Mouse (Mus musculus): ENCODE measurements around the gene Btbd9. TPM values are rescaled to one million over a fixed set of nuclear protein-coding genes. Genes with fewer than 3 reads are reported as not detected.
A peak's percentile ranks its signal among the peaks of the same experiment; 100 is the strongest.
"Not testable (repeated sequence)": the region's sequence is repeated elsewhere in the genome, so short reads cannot be mapped to it uniquely, and the experiment has no call there.

The Btbd9 gene
- polyA plus RNA-seq (2012; rRNA removed): 21.7 and 23.7 TPM in 2 replicates

DNA sequence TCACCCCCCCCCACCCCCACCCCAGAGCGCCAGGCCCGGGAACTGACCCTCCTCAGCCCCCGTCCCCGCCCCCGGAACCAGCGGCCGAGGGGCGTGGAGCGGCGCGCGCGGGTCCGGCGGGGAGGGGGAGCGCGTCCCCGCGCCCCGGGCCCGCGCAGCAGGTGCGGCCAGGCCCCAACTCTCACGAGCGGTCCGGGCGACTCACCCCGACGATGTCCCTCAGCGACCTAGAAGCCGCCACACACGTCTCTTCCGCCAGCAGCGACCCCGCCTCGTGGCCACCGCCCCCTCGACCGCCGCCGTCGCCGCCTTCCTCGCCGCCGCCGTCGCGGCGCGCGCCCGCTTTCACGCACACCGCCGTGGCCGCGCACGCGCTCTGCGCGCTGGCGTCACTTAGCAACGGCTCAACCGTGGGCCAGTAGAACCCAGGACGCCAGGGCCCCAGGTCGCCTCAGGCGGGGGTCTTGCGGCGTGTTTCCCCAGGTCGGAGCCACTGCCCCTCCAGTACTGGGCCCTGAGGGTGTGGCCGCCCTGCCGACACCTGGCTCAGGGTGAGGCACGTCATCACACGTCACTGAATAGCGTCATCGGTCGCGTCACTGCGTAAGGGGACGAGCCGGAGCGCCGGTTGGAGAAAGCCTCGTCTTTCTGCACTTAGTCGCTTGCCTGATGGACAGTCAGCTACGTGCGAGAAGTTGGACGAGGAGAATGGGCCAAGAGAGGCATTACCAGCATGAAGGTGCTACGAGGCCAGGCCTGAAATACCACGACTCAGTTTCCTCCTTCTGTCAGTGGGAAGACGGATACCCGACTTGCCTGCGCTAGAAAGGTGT lies at the start of gene Btbd9:
Gene Btbd9 (minus strand): TSS at position 548 of the 833 bp plus-strand sequence.
- Histone ChIP-seq H3K27me3 (ENCODE audit: control insufficient read depth, insufficient read depth, low read length) (no peaks in the 10 kb centered on the region), H3K36me3 (ENCODE audit: control insufficient read depth, insufficient read depth, low read length) (no peaks in the 10 kb centered on the region), H3K4me3 (ENCODE audit: extremely low read depth, insufficient read depth, insufficient read length) (peak within 1 kb of the TSS; percentile 73), H3K4me1 (ENCODE audit: control insufficient read depth, insufficient read depth, insufficient read length) (peaks cover 5% of the 10 kb centered on the region; the same call in 1 of the 2 replicates), H3K27ac (ENCODE audit: insufficient read depth, low read length) (peak within 1 kb of the TSS; percentile 90)
- under 1% methylated on average over 94 of the region's 94 CpGs for WGBS
- TF ChIP-seq POLR2A (IDR thresholded peaks at IDR 0.05; ENCODE audit: low read depth, low read length): peak; percentile 77
- TF ChIP-seq CTCF (IDR thresholded peaks at IDR 0.05; ENCODE audit: extremely low read depth, insufficient read depth, insufficient read length, insufficient replicate concordance): no peak
- DNase-seq (ENCODE audit: low read depth in 1 of 2, low spot score in 2 of 2): peak; percentile 86 to 90

DNA sequence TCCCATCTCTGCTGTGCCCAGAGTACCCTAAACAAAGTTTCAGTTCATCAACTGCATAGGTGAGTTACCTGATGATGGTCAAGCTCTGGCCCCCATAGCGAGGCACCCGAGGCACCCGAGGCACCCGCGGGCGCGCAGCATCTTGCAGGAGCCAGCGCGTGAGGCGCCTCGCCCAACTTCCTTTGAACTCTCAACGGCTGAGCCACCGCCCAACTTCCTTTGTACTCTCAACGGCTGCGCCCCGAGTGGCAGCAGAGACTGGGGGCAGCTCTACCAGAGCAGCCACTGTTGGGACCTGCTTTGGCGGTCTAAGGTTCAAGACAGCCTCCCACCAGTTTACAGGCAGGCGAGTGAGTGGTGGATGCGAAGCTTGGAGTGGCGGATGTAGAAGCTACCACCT lies 47.8 kb upstream of the Btbd9 start, which contains the start of gene Dnah8:
Gene Dnah8 (plus strand): TSS at position 223 of the 400 bp plus-strand sequence.
- not testable (repeated sequence) for DNase-seq (ENCODE audit: low read depth in 1 of 2, low spot score in 2 of 2); H3K27me3 ChIP-seq (ENCODE audit: control insufficient read depth, insufficient read depth, low read length); H3K36me3 ChIP-seq (ENCODE audit: control insufficient read depth, insufficient read depth, low read length); H3K4me1 ChIP-seq (ENCODE audit: control insufficient read depth, insufficient read depth, insufficient read length); H3K4me3 ChIP-seq (ENCODE audit: extremely low read depth, insufficient read depth, insufficient read length); H3K27ac ChIP-seq (ENCODE audit: insufficient read depth, low read length)
- no CpG with 5 or more reads among the region's 20 CpGs for WGBS

DNA sequence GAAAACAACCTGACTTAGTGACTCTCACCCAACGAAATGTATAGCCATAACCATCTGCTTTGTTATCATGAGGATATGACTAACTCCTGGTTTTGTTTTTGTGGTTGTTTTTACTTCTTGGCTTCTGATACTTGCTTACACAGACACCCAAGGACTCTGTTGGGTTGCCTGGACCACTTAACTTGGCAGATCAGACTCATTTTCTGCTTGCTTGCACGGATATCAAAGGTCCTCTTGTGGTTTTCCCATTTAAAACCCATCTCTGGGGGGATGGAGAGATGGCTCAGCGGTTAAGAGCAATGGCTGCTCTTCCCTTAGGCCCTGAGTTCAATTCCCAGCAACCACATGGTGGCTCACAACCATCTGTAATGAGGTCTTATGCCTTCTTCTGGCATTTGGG lies 46.9 kb upstream of the Btbd9 start:
- H3K27ac ChIP-seq (ENCODE audit: insufficient read depth, low read length): no peak overlapping the region
- H3K36me3 ChIP-seq (ENCODE audit: control insufficient read depth, insufficient read depth, low read length): no peaks in the 10 kb centered on the region
- 65% methylated on average over 3 of the region's 3 CpGs for WGBS
- TF ChIP-seq CTCF (IDR thresholded peaks at IDR 0.05; ENCODE audit: extremely low read depth, insufficient read depth, insufficient read length, insufficient replicate concordance) (no peak), POLR2A (IDR thresholded peaks at IDR 0.05; ENCODE audit: low read depth, low read length) (no peak)
- no peaks in the 10 kb centered on the region for H3K4me1 ChIP-seq (ENCODE audit: control insufficient read depth, insufficient read depth, insufficient read length)
- H3K4me3 ChIP-seq (ENCODE audit: extremely low read depth, insufficient read depth, insufficient read length): no peak overlapping the region
- no peak for DNase-seq (ENCODE audit: low read depth in 1 of 2, low spot score in 2 of 2)
- no peaks in the 10 kb centered on the region for H3K27me3 ChIP-seq (ENCODE audit: control insufficient read depth, insufficient read depth, low read length)

DNA sequence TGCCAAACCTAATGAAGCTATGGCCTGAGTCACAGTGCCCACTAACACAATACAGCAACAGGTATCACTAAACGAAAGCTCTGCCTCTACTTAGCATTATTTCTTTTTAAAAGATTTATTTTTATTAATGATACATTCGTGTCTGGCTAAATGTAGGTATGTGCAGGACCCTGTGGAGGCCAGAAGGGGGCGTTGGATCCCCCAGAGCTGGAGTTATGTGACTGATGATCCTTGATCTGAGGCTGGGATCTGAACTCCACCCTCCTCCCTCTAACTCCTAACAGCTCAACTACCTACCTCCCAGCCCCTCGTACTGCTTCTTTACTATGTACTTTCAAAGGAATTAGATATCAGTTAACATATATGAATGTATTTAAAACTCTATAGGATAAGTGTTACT lies 45.2 kb upstream of the Btbd9 start:
- 79% methylated on average over 4 of the region's 4 CpGs for WGBS
- Histone ChIP-seq H3K4me3 (ENCODE audit: extremely low read depth, insufficient read depth, insufficient read length) (no peak overlapping the region), H3K4me1 (ENCODE audit: control insufficient read depth, insufficient read depth, insufficient read length) (no peaks in the 10 kb centered on the region), H3K27me3 (ENCODE audit: control insufficient read depth, insufficient read depth, low read length) (no peaks in the 10 kb centered on the region), H3K27ac (ENCODE audit: insufficient read depth, low read length) (no peak overlapping the region), H3K36me3 (ENCODE audit: control insufficient read depth, insufficient read depth, low read length) (no peaks in the 10 kb centered on the region)
- no peak for DNase-seq (ENCODE audit: low read depth in 1 of 2, low spot score in 2 of 2)
- TF ChIP-seq CTCF (IDR thresholded peaks at IDR 0.05; ENCODE audit: extremely low read depth, insufficient read depth, insufficient read length, insufficient replicate concordance) (no peak), POLR2A (IDR thresholded peaks at IDR 0.05; ENCODE audit: low read depth, low read length) (no peak)

DNA sequence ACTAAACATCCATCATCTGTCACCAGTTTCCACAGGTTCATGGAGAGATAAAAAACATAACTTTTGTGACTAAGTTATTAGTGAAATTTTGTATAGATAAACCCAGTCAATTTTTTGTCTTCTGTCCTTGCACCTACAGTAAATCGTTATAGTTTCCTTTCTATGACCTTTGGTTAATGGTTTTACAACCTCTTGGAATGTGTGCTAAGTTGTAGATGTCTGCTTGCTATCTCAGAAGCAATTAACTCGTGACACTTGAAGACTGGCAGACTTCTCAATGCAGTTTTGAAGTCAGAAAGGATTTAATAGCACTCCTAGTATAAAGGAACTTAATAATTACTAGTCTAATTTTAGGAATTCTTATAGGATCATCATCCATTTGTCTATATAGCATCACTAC lies 44.3 kb upstream of the Btbd9 start:
- H3K4me1 ChIP-seq (ENCODE audit: control insufficient read depth, insufficient read depth, insufficient read length): no peaks in the 10 kb centered on the region
- no peak for TF ChIP-seq POLR2A (IDR thresholded peaks at IDR 0.05; ENCODE audit: low read depth, low read length)
- no peak for TF ChIP-seq CTCF (IDR thresholded peaks at IDR 0.05; ENCODE audit: extremely low read depth, insufficient read depth, insufficient read length, insufficient replicate concordance)
- H3K27me3 ChIP-seq (ENCODE audit: control insufficient read depth, insufficient read depth, low read length): no peaks in the 10 kb centered on the region
- H3K36me3 ChIP-seq (ENCODE audit: control insufficient read depth, insufficient read depth, low read length): no peaks in the 10 kb centered on the region
- no peak overlapping the region for H3K27ac ChIP-seq (ENCODE audit: insufficient read depth, low read length)
- H3K4me3 ChIP-seq (ENCODE audit: extremely low read depth, insufficient read depth, insufficient read length): no peak overlapping the region
- WGBS: 65% methylated on average over 2 of the region's 2 CpGs
- no peak for DNase-seq (ENCODE audit: low read depth in 1 of 2, low spot score in 2 of 2)

DNA sequence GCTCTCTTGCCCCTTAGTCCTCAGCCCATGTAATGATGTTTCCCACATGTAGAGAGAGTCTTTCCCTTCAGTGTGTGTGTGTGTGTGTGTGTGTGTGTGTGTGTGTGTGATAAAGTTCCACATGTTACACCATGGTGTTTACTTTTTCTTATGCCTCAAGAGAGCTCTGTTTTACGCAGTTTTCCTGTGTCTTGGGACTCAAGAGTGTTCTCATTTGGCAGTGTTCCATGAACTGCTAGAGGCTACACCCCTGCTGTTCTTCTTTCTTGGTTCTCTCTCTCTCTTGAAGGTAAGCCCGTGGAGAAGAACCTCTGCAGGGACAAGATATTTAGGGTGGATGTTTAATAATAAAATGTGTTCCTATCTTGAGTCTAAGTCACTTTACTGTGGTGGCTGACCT lies 42.9 kb upstream of the Btbd9 start:
- no peak for DNase-seq (ENCODE audit: low read depth in 1 of 2, low spot score in 2 of 2)
- H3K27ac ChIP-seq (ENCODE audit: insufficient read depth, low read length): no peak overlapping the region
- H3K27me3 ChIP-seq (ENCODE audit: control insufficient read depth, insufficient read depth, low read length): no peaks in the 10 kb centered on the region
- no peaks in the 10 kb centered on the region for H3K4me1 ChIP-seq (ENCODE audit: control insufficient read depth, insufficient read depth, insufficient read length)
- TF ChIP-seq POLR2A (IDR thresholded peaks at IDR 0.05; ENCODE audit: low read depth, low read length): no peak
- no peak for TF ChIP-seq CTCF (IDR thresholded peaks at IDR 0.05; ENCODE audit: extremely low read depth, insufficient read depth, insufficient read length, insufficient replicate concordance)
- 60% methylated on average over 2 of the region's 2 CpGs for WGBS
- no peak overlapping the region for H3K4me3 ChIP-seq (ENCODE audit: extremely low read depth, insufficient read depth, insufficient read length)
- no peaks in the 10 kb centered on the region for H3K36me3 ChIP-seq (ENCODE audit: control insufficient read depth, insufficient read depth, low read length)
